Mouse (Mus musculus) left cerebral cortex, adult 11 months (tissue): ENCODE data around the gene Tnks1bp1.

Experiments used
- DNase-seq: peaks from one replicate; pipeline ENCODE4 v3.0.0; 2022; ENCODE audit warnings: low spot score

Tnks1bp1 gene

GRCm38 (mm10) chr2:85038336-85038735 is 9.5 kb upstream of the Tnks1bp1 start:
- no peak for DNase-seq

- no peak for DNase-seq
Measured at GRCm38 (mm10) chr2:85043623-85044022, 4.2 kb upstream of the Tnks1bp1 start.

- DNase-seq: no peak
Measured at GRCm38 (mm10) chr2:85046222-85046621, 1.6 kb upstream of the Tnks1bp1 start.

DNA sequence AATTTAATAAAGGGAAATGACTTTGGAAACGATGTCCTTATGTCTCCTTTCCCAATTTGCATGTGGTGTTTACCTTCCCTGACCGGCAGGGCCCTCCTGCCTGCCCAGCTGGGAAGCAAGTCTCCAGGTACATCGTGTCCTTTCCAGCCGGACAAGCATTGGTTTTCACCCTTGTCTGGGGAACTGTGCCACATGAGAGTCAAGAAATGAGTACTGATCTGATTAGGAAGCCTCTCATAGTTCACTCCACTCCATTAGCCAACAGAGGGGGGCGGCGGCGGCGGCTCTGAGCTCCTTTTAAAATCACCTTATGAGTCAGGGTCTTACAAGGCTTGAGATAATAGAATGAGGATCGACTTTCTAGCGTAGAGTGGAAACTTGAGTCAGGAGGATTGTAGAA is 741 bp upstream of the Tnks1bp1 start:
- DNase-seq: no peak

- no peak for DNase-seq
Measured at GRCm38 (mm10) chr2:85048168-85048751, 438 bp downstream of the Tnks1bp1 start.

DNA sequence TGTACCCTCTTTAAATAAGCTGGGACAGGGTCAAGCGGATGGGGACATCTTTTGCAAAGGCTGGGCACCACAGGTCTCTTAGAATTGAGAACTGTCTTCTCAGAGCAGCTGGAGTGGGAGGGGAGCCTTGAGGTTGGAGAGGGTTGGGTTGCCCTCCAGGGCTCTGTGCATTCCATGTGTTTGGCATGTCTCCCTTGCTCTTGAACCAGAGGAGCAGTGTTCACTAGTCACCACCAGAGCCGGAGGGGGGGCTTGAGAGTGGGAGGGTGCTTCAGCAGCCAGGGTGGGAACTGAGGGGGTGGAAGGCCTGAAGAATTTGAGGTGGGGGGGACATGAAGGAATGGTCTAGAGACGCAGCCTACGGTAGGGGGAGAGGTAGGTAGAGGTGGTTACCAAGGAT is 1.5 kb downstream of the Tnks1bp1 start:
- DNase-seq: no peak

DNA sequence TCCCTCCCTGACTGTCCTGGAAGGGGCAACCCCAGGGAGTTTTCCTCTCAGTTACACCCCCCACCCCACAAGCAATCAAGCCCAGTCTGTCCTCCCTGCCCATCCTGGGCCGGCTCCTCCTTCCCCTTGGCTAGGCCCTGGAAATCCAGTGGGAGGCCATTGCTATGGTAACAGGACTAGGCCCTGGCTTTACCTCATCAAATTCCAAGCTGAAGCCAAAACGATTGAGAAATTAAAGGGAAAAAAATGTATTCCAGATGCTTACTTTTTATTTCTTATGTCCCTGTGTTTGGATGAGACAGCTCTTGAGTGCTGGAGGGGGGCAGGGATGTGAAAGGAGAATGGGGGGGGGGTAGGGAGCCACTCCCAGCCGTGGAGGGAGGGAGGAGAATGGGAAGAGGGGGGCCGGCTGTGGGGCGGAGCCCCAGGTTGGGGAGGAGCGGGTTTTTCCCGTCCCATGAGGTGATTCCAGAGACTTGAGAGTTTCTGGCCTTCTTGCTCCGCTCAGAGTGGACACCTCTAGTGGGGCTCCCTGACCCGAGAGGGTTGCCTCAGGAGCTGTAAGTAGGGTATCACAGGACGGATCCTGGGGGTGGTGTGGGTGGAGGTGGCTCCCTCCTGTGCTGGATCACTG is 2.3 kb downstream of the Tnks1bp1 start:
- no peak for DNase-seq

GRCm38 (mm10) chr2:85050746-85051145 is 2.9 kb downstream of the Tnks1bp1 start:
- DNase-seq: no peak

- DNase-seq: no peak
Measured at GRCm38 (mm10) chr2:85053192-85053816, 5.5 kb downstream of the Tnks1bp1 start.

DNA sequence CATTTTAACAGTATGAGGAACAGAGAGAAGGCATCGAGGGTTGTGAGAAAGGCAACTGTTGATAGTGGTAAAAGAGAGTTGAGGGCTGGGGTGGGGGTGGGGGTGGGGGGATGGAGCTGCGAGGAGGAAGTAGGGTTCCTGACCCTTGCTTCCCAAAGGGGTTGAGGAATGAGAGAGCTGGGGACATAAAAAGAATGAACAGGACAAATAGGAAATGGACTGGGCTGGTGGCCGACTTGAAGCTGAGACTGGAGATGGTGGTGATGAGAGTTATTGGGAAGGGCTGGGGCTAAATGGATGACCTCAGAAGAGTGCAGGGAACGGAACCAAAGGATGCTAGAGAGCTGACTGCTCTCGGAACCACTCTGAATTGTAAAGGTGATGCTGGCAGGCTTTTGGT is 8.9 kb downstream of the Tnks1bp1 start:
- DNase-seq: no peak

- DNase-seq: no peak
Measured at GRCm38 (mm10) chr2:85059677-85060076, 11.9 kb downstream of the Tnks1bp1 start.

DNA sequence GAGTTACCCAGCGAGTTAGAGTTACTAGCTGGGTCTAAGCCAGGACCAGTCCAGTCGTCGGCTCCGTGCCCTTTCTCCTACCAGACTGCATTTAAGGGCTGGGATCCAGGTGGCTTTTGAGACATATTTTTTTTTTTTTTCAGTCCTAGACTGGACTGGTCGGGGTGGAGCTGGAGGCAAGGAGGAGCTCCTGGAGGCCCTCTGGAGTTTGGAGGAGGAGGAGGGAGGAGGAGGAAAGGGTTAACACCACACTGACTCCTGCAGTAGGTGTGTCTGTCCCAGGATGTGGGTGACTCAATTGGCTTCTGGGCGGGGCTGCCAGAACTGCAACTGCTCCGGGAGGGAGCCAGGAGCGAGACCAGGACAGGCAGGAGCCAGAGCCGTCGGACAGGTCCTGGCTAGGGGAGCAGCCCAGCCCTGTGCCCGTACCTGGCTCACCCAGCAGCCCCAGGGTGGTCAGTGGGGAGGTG is 12.8 kb downstream of the Tnks1bp1 start:
- DNase-seq: no peak

DNA sequence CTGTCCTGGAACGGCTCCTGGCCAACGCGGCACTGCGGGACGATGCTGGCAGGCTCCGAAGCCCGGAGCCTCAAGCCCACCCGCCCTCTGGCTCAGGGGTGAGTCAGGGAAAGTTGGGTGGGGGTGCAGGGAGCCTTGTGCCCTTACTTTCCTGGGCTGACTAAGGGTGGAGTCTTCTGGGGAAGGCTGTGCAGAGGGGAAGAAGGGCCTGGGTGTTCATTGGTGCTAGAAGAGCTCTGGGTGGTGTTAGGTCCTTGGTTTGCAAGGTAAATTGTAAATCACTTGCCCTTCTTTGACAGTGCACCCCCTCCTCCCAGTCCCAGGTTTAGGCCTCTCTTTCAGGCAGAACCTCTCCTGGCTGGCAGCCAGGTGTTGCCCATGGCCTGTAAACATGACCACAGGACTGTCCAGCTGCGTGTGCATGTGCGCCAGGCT is 13.3 kb downstream of the Tnks1bp1 start:
- DNase-seq: no peak

DNA sequence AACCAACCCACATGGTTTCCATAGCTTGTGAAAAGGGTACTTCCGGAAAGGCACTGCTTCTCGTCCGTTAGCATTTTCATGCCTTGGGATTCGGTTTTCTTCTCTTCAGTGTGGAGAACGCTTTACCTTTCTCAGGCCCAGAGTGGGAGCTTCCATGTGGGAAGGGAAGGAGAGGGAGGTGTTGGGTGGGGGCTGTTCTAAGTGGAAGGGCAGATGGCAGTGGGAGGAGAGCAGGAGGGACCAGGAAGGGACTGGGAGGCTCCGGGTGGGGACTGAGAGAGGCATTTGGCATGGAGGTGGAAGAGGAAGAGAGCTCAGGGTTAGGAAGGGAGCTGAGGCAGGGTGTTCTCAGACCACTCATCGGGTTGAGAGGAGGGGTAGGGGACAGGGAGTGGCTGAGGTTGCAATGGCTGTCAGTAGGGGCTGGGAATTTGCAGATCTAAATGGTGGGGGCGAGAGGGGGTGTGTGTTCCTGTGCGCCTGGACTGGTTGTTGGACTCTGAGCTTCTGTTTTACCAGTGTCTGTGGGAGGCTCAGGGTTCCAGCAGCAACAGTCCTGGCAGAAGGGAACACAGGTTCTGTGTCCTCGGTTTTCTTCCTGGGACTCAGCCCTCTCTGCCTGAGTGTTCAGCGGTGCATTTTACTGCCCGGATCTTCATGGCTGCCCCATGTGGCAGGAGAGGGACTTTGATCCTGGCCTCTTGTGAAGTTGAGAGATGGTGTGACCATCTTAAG is 17.5 kb downstream of the Tnks1bp1 start:
- DNase-seq: no peak

GRCm38 (mm10) chr2:85066937-85067336 is 19.1 kb downstream of the Tnks1bp1 start:
- DNase-seq: no peak

DNA sequence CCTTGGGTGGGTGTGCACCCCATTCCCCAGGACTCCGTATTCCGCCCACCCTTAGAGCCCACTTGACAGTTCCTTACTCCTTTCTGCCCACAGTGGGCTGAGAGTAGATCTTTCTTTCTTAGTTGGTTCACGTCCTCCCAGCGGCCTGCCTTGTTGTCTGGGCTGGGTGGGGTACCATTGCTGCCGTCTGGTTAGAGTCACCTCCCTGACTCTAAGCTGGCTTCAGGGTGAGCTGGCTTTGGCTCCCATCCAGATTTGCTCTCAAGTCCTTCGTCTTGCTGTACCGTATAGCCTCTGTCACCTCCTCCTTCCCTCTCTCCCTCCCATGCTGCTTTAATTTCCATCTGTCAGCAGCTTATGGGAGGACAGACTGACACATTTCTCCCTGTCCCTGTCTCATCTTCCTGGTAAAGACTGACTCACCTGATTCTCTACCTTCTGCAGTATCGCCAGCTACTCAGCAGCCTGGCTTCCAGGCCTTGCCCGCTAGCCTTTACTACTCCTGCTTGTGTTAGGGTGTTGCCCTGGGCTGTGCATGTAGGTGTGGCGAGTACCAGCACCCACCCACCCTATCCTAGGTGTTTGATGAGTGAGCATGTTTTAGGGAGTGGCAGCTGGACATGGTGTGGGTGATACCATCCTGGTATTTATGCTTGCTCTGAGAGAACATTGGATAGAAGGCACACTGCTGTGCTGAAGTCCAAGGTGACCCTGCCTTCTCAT is 20.2 kb downstream of the Tnks1bp1 start:
- DNase-seq: no peak

GRCm38 (mm10) chr2:85068626-85069025 is 20.8 kb downstream of the Tnks1bp1 start:
- no peak for DNase-seq

GRCm38 (mm10) chr2:85070086-85070485 is 22.3 kb downstream of the Tnks1bp1 start:
- DNase-seq: no peak

- DNase-seq: no peak
Measured at GRCm38 (mm10) chr2:85071921-85072320, 24.1 kb downstream of the Tnks1bp1 start.

DNA sequence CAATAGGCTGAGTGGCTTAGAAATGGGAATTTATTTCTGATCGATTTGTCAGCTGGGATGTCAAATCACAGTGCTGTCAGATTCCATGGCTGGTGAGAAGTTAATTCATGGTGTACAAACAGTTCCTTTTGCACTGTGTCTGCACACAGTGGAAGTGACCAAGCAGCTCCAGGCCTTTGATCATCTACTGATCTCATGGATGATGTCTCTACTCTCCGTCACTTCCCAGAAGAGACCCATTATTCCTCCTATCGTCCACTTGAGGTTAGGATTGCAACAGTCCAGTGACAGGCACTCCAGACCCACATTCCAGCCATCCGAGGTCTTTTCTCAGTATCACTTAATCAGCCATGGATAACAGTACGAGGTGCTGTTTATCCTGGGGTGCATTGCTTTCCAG is 25.9 kb downstream of the Tnks1bp1 start:
- DNase-seq: no peak

GRCm38 (mm10) chr2:85088716-85089646 is 41.2 kb downstream of the Tnks1bp1 start:
- DNase-seq: no peak
